Mouse (Mus musculus): ENCODE data around the gene Add2. TPM values are rescaled to one million over a fixed set of nuclear protein-coding genes. Genes with fewer than 3 reads are reported as not detected.

Add2 gene
- total RNA-seq, 2 experiments from 2014 or later = 197 to 202 TPM

Other genes starting within 250 kb of the Add2 start
- gene Nat8f6, start 207.7 kb upstream of the Add2 start, total RNA-seq (2021) = under 1 TPM; 0.48 to 0.87 TPM
- gene Nat8f5, start 207.7 kb upstream of the Add2 start, total RNA-seq (2021) = 1 to 10 TPM; 1.5 TPM
- gene Nat8, start 196.6 kb upstream of the Add2 start, total RNA-seq (2021) = 1 to 10 TPM; 1.3 to 1.8 TPM
- gene Nat8f2, start 159.5 kb upstream of the Add2 start, total RNA-seq (2021) = 1 to 10 TPM in 1 of 2 experiments, under 1 TPM in 1; 0.76 to 1.1 TPM
- 1 to 10 TPM; 3.8 to 4.3 TPM for gene Nat8f4, start 123.8 kb upstream of the Add2 start, total RNA-seq (2021)
- 10 to 100 TPM; 51.7 to 54.5 TPM for gene Tprkb, start 116.8 kb upstream of the Add2 start, total RNA-seq (2021)
- gene Nat8f1, start 113.0 kb upstream of the Add2 start, total RNA-seq (2021) = 10 to 100 TPM; 13.1 to 16.2 TPM
- 10 to 100 TPM; 79.0 to 89.5 TPM for gene Dusp11, start 67.0 kb upstream of the Add2 start, total RNA-seq (2021)
- gene Figla, start 12.5 kb upstream of the Add2 start, total RNA-seq (2021) = not detected
- 10 to 100 TPM; 36.2 to 38.5 TPM for gene Tgfa, start 166.5 kb downstream of the Add2 start, total RNA-seq (2021)

Measured in layer of hippocampus, postnatal 10 days (tissue).